Mouse (Mus musculus) urinary bladder, postnatal 36 days (tissue): ENCODE data around the gene Bco2.
A peak's percentile ranks its signal among the peaks of the same experiment; 100 is the strongest.

Experiments
- DNase-seq, 2 experiments: peaks; one replicate each; pipeline ENCODE4 v3.0.0; 2022; ENCODE audit warnings: low spot score in 2 of 2, mixed read lengths in 1 of 2

Bco2 gene

GRCm38 (mm10) chr9:50561145-50561917, 6.3 kb upstream of the Bco2 start, which contains the start of gene Tex12:
Gene Tex12 (minus strand): TSS chr9:50561325.
- DNase-seq = no peak

GRCm38 (mm10) chr9:50554241-50555093, 514 bp downstream of the Bco2 start, which contains the start of gene Il18:
Gene Il18 (plus strand): TSS chr9:50554827.
- peak in 1 of 2 experiments; percentile 34 for DNase-seq

GRCm38 (mm10) chr9:50553547-50553946, 1.4 kb downstream of the Bco2 start:
- DNase-seq = no peak

- no peak for DNase-seq
Measured at GRCm38 (mm10) chr9:50552206-50552605, 2.8 kb downstream of the Bco2 start.

- DNase-seq = no peak
Measured at GRCm38 (mm10) chr9:50548936-50549335, 6.0 kb downstream of the Bco2 start.

- DNase-seq = no peak
Measured at GRCm38 (mm10) chr9:50547859-50548478, 7.0 kb downstream of the Bco2 start.

GRCm38 (mm10) chr9:50542401-50542800, 12.6 kb downstream of the Bco2 start:
- DNase-seq = no peak

- no peak for DNase-seq
Measured at GRCm38 (mm10) chr9:50540170-50540569, 14.8 kb downstream of the Bco2 start.

- no peak for DNase-seq
Measured at GRCm38 (mm10) chr9:50537295-50537694, 17.7 kb downstream of the Bco2 start.

GRCm38 (mm10) chr9:50536603-50537135, 18.3 kb downstream of the Bco2 start:
- no peak for DNase-seq

- DNase-seq = peak; percentile 19 to 27
Measured at GRCm38 (mm10) chr9:50535930-50536329, 19.1 kb downstream of the Bco2 start.

GRCm38 (mm10) chr9:50533791-50534190, 21.2 kb downstream of the Bco2 start:
- no peak for DNase-seq

- DNase-seq = no peak
Measured at GRCm38 (mm10) chr9:50533328-50533727, 21.7 kb downstream of the Bco2 start.

- DNase-seq = peak; percentile 11 to 30
Measured at GRCm38 (mm10) chr9:50530890-50531289, 24.1 kb downstream of the Bco2 start.

- DNase-seq = peak; percentile 95 to 96
Measured at GRCm38 (mm10) chr9:50528293-50528892, 26.6 kb downstream of the Bco2 start, which contains the start of gene Pts. Gene Pts (minus strand): TSS chr9:50528724.

- no peak for DNase-seq
Measured at GRCm38 (mm10) chr9:50527860-50528259, 27.1 kb downstream of the Bco2 start.

- DNase-seq = no peak
Measured at GRCm38 (mm10) chr9:50525585-50525984, 29.4 kb downstream of the Bco2 start.

GRCm38 (mm10) chr9:50524936-50525335, 30.0 kb downstream of the Bco2 start:
- DNase-seq = peak in 1 of 2 experiments; percentile 24

- DNase-seq = no peak
Measured at GRCm38 (mm10) chr9:50522574-50522973, 32.4 kb downstream of the Bco2 start.

- DNase-seq = no peak
Measured at GRCm38 (mm10) chr9:50521562-50521961, 33.4 kb downstream of the Bco2 start.

GRCm38 (mm10) chr9:50520748-50521147, 34.2 kb downstream of the Bco2 start:
- DNase-seq = no peak
